Mouse (Mus musculus) fat pad, adult 2 months (tissue): ENCODE measurements at regions not wholly inside any gene's neighbourhood (a gene's known extent, or its start where the extent isn't known, plus 50 kb on each side); places are given as distances from the start of the nearest gene placed in this dataset.

Experiments used
- DNase-seq: peaks from one replicate; pipeline ENCODE4 v3.0.0-alpha.2; 2011; ENCODE audit warnings: low read depth, low spot score; ENCODE audit errors: extremely low read depth

- DNase-seq = no peak
These were observed 719.3 kb downstream of the Tns3 start for GRCm38 (mm10) chr11:7944956-7945515.

GRCm38 (mm10) chr11:7944373-7944772 is 720.0 kb downstream of the Tns3 start:
- no peak for DNase-seq

GRCm38 (mm10) chr11:7933611-7934010 is 719.9 kb upstream of the Igfbp3 start:
- DNase-seq = no peak

GRCm38 (mm10) chr11:7932638-7933037 is 718.9 kb upstream of the Igfbp3 start:
- DNase-seq = no peak

- DNase-seq = no peak
These were observed 717.5 kb upstream of the Igfbp3 start for GRCm38 (mm10) chr11:7931064-7931797.

- no peak for DNase-seq
These were observed 714.0 kb upstream of the Igfbp3 start for GRCm38 (mm10) chr11:7927676-7928075.

GRCm38 (mm10) chr11:7912036-7912435 is 698.3 kb upstream of the Igfbp3 start:
- DNase-seq = no peak

- no peak for DNase-seq
These were observed 686.5 kb upstream of the Igfbp3 start for GRCm38 (mm10) chr11:7900266-7900665.

GRCm38 (mm10) chr11:7898204-7898603 is 684.5 kb upstream of the Igfbp3 start:
- DNase-seq = no peak

GRCm38 (mm10) chr11:7880506-7880905 is 666.8 kb upstream of the Igfbp3 start:
- no peak for DNase-seq

- no peak for DNase-seq
These were observed 650.4 kb upstream of the Igfbp3 start for GRCm38 (mm10) chr11:7864116-7864515.

GRCm38 (mm10) chr11:7863711-7864110 is 650.0 kb upstream of the Igfbp3 start:
- no peak for DNase-seq

GRCm38 (mm10) chr11:7862547-7862946 is 648.8 kb upstream of the Igfbp3 start:
- DNase-seq = no peak

- no peak for DNase-seq
These were observed 638.9 kb upstream of the Igfbp3 start for GRCm38 (mm10) chr11:7852612-7853011.

- DNase-seq = no peak
These were observed 624.9 kb upstream of the Igfbp3 start for GRCm38 (mm10) chr11:7838311-7839237.

GRCm38 (mm10) chr11:7837486-7837885 is 623.8 kb upstream of the Igfbp3 start:
- DNase-seq = no peak

GRCm38 (mm10) chr11:7834151-7834550 is 620.4 kb upstream of the Igfbp3 start:
- no peak for DNase-seq

GRCm38 (mm10) chr11:7832376-7832775 is 618.7 kb upstream of the Igfbp3 start:
- DNase-seq = no peak

GRCm38 (mm10) chr11:7829770-7830169 is 616.0 kb upstream of the Igfbp3 start:
- DNase-seq = no peak

- no peak for DNase-seq
These were observed 614.3 kb upstream of the Igfbp3 start for GRCm38 (mm10) chr11:7828001-7828400.

GRCm38 (mm10) chr11:7827402-7827801 is 613.7 kb upstream of the Igfbp3 start:
- DNase-seq = no peak

GRCm38 (mm10) chr11:7815750-7816149 is 602.0 kb upstream of the Igfbp3 start:
- no peak for DNase-seq
